Mouse (Mus musculus): Measurements from ENCODE around the gene Irf2bp1.

The Irf2bp1 gene

DNA sequence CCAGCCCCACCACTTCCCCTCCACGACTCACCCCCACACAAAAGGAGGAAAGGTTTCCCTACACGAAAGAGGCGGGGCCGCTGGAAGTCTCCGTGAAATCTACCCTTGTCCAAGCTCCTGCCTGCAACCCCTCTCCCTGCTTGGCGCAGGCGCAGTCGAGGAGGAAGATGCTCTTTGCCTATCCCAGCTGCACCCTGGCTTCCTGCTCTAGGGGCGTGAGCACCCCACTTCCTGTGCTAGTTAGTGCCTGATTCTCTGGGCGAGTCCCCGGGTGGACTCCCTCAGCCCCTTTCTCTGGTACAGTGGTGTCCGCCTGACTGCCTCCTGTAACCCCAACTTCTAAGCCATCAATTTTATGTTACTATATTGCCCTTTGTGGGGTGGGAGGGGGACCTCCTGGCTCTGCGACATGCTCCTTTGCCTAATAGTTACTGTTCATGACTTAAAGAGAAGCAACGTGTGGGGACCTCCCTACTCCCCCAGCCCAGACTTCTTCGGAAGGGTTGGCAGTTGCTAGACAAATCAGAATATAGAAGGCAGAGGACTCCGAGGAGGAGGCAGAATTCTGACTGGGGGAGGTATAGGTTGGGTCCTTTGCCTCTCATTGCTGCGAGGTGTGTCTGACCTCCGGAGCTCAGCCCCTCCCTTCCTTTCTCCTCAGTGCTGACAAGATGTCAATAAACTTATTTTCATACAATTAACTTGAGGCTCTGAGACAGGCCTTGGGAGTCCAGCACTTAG lies 2.6 kb upstream of the Irf2bp1 start:
- peak; percentile 38 for DNase-seq (ENCODE audit: low spot score)

DNA sequence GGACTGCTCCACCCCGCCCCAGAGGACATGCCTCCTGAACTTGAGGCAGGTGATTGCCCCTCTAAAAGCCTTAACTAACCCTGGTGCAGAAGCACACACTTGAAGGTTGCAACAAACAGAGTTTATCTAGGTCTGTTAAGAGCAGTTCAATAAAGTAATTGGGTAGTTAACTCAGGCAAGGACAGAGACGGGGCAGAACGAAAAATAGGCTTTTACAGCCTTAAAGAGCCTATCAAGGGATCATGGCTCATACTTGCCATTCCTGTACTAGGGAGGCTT lies 2.1 kb upstream of the Irf2bp1 start:
- no peak for DNase-seq (ENCODE audit: low spot score)

DNA sequence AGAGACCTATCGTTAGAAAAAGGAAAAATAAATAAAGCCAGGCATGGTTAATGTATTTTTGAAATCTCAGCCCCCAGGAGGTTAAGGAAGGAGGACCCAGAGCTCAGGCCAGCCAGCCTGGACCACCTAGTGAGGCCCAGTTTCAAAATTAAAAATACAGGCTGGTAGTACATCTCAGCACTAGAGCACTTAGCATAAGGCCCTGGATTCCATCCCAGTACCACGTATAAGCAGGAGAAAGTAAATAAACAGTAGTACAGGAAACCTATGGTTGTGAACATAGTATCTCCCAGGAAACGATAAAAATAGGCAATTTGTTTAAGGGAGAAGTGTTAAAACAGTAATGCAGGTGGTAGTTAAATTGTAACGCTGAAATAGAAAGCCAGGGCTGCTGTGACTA lies 1.7 kb upstream of the Irf2bp1 start:
- no peak for DNase-seq (ENCODE audit: low spot score)

DNA sequence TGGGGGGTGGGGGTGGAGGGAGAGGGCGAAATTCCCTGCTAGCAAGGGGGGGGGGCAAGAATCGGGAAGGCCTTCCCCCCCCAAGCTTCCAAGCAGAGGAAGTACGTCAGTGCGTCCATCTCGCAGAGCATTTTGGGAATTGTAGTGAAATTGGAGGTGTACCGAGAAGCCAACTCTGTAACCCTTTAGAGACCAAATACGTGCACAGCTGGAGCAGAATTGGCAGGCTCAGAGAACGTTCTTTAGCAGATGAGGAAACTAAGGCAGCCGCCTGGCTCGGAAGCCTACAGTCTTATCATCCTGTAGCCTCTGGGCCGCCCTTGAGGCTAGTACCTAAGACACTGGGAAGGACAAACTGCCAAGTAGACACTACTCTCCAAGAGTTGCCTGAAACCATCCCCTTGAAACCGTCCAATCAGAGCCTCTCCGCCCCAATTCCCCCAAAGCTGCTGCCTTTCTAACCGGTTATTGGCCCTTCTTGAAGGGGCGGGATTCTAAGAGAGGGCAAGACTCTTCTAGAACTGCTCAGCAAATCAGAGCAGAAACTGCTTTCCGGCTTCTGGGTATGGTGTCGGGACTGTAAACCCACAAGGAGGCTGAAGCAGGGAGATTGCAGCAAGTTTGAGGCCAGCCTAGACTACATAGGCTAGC lies 871 bp upstream of the Irf2bp1 start:
- peak; percentile 89 for DNase-seq (ENCODE audit: low spot score)

DNA sequence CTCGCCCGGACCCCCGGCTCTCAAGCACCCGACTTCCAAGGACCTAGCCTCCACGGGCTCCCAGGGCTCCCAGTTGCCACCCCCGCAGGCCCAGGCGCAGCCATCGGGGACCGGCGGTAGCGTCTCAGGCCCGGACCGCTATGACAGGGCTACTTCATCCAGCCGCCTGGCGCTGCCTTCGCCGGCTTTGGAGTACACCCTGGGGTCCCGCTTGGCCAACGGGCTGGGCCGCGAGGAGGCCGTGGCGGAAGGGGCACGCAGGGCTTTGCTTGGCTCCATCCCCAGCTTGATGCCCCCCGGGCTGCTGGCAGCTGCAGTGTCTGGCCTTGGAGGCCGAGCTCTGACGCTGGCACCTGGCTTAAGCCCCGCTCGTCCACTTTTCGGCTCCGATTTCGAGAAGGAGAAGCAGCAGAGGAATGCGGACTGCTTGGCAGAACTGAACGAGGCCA lies 811 bp downstream of the Irf2bp1 start:
- DNase-seq (ENCODE audit: low spot score): no peak

DNA sequence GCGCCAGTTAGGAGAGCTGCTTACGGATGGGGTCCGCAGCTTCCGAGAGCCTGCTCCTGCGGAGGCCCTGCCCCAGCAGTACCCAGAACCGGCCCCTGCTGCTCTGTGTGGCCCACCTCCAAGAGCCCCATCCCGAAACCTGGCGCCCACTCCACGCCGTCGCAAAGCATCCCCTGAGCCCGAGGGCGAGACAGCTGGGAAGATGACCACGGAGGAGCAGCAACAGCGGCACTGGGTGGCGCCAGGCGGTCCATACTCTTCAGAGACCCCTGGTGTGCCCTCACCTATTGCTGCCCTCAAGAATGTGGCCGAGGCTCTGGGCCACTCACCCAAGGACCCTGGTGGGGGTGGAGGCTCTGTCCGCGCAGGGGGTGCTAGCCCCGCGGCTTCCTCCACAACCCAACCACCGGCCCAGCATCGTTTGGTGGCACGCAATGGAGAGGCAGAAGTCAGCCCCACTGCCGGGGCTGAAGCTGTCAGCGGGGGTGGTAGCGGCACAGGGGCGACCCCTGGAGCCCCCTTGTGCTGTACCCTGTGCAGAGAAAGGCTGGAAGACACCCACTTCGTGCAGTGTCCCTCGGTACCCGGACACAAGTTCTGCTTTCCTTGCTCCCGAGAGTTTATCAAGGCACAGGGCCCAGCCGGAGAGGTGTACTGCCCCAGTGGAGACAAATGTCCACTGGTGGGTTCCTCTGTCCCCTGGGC lies 1.7 kb downstream of the Irf2bp1 start:
- no peak for DNase-seq (ENCODE audit: low spot score)

DNA sequence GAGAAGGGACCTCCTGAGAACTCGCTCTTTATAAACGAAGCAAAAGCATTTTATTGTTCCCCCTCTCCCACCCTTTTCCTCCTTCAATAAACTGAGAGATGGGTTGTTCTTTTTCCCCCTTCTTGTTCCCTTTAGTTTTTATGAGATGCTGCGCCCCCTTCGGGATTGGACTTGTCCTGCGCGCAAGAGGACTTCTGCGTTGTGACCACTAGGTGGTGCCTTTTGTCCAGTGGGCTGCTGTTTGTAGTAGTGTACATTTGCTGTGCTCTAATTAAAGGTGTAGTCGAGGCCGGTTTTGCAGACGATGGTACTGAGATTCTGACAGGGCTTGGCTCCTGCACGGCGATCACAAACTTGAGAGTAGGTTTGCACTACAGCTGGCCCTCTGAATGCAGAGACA lies 2.6 kb downstream of the Irf2bp1 start:
- peak; percentile 86 for DNase-seq (ENCODE audit: low spot score)

DNA sequence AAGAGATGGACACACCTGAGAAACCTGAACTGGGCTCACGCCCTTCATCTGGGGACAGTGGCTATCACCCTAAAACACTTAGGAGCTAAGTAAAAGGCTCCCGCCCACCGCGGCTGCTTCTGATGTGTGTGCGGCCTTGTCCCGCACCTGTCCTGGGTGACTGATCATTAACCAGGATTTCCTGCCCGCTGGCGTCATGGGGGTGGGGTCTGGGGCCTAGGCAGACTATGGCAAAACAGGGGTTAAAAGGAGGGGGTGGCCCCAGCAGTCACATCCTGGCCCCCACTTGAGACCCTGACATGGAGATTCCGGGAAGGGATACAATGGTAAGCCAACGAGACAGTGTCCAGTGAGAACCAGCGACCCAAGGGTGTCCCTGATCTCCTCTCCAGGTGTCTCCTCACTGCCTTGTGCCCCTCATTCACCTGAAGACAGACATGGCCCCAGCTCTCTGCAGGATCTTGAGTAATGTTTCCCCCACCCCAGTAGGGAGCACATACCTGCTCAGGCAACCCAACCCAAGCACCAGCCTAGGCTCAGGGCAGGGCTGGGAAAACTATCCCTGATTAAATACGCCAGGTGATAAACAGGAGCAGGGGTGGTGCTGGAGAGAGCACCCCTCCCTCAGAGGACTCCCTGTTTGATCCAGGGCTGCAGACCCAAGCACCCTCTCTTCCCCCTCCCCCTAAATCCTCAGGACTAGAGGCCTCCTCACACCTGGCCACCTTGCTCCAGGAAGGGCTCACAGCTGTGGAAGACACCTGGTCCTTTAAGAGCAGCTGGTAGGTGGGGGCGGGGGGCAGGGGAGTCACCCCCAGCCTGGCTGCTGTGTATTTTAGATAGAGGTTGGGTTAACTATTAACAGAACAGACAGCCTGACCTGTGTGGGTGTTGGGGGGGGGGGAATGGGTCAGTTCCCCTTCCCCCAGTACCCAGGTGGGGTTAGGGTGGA lies 3.5 kb downstream of the Irf2bp1 start:
- peak; percentile 89 for DNase-seq (ENCODE audit: low spot score)

DNA sequence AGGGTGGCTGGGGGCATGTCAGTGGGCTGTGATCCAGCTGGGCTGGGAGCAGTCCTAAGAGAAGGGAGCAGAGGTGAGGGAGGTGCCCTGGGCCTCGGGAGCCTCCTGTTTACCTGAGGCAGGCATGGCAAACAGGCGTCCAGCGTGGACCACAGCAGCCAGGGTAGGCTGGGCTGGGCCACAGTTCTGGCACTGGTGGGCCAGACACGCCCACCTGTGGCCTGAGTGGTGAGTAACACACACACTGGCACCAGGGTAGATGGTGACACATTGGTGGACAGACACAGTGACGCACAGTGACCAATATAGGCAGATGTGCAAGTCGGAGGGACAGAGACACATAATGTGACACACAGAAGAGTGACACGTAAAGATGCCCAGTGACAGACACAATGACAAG lies 6.7 kb downstream of the Irf2bp1 start:
- DNase-seq (ENCODE audit: low spot score): no peak

DNA sequence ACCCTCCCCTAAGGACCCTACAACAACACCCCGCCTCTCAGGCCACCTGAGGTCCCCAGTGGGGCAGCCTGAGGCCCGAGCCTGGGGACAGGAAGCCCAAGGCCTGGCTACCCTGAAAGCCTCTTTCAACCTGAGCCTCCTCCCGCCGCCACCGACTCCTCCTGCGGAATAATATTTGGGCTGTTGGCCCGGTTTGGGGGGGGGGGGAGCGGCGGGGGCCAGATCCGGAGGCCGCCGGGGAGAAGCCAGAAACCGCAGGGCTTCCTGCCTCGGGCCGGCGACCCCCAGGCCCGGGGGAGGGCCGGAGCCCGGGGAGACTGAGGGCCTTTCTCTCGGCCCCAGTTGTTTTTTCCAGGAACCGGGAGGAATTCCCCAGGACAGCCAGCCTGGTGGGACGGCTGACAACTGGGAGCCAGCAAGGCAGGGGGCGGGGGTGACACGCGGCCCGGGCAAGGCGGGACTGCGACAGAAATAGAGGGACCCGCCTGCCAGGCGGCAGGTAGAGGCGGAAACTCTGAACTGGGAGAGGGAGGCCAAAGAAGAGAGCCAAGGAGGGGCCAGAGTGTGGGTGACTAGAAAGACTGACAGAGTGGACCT lies 8.3 kb downstream of the Irf2bp1 start:
- peak; percentile 81 for DNase-seq (ENCODE audit: low spot score)

DNA sequence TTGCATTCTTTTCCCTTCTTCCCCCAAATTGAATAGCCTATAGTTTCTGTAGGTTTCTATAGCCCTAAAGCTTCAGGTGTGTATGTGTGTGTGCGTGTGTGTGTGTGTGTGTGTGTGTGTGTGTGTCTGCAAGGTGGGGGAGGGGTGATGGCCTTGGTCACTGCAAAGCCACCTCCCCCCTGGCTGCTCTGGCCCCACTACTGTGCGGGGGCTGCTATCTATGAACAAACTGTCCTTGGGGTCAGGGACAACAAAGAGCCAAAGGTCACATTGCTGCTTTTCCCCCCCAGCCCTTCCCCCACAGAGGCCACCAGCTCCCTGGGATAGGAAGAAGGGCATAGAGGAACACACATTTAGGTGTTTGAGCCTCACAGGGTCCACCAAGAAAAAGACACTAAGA lies 9.0 kb downstream of the Irf2bp1 start:
- DNase-seq (ENCODE audit: low spot score): peak; percentile 85

DNA sequence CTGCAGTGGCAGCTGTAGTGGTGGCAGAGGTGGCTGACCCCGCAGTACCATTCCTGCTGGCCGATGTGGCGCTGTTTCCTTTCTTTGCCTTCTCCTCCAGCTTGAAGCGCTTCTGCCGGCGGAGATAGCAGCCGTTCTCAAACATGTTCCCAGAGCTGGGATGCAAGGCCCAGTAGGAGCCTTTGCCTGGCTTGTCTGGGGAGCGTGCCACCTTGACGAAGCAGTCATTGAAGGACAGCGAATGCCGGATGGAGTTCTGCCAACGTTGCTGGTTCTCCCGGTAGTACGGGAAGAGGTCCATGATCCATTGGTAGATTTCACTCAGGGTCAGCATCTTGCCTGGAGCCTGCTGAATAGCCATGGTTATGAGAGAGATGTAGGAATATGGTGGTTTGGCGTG lies 10.6 kb downstream of the Irf2bp1 start:
- no peak for DNase-seq (ENCODE audit: low spot score)

DNA sequence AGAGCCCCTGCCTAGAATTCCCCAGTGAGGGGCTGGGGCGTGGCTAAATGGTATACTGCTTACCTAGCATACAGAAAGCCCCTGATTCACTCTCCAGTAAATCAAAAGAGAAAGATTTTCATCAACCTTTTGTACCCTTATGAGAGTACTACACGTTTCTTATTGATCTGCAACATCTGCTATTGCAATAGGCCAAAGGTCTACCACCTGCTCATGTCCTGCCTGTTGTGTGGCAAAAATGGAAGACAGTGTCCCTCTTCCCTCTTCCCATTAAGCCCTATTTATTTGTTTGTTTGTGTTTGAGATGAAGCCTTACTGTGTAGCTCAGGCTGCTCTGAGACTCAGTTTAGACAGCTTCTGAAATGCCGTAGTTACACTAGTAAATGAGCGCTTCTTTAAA lies 12.2 kb downstream of the Irf2bp1 start:
- DNase-seq (ENCODE audit: low spot score): no peak

DNA sequence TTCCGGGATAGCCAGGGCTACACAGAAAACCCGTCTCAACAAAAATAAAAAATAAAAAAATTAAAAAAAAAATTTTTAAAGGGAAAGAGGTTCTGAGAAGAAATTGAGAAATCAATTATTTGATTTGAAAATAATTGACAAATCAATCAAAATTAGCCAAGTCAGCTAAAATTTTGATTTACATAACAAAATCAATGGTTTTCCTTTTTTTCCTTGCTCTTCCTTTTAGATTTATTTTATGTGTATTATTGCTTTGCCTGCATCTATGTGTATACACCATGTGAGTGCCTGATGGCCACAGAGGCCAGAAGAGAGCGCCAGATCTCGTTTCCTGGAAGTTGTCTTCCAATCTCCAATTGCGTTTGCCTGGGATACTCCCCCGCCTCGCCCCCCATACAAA lies 14.1 kb downstream of the Irf2bp1 start:
- no peak for DNase-seq (ENCODE audit: low spot score)

DNA sequence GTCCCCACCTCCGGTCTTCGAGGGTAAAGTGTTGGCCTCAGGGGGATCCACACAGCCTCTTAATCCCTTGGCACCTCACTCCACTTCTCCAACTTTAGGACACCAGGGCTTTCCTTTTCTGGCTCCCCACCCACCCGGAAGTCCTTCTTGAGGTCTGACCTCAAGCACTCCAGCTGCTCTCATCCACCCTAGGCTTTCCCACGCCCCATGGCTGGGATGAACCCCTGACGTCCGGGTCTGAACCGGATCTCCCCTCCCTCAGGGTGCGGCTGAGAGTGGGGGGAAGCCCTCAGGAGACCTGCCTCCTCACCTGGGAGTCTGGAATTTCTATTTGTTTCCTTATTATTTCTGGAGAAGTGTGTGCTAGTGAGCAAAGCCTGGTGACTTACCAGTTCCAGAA lies 17.2 kb downstream of the Irf2bp1 start:
- DNase-seq (ENCODE audit: low spot score): peak; percentile 29

DNA sequence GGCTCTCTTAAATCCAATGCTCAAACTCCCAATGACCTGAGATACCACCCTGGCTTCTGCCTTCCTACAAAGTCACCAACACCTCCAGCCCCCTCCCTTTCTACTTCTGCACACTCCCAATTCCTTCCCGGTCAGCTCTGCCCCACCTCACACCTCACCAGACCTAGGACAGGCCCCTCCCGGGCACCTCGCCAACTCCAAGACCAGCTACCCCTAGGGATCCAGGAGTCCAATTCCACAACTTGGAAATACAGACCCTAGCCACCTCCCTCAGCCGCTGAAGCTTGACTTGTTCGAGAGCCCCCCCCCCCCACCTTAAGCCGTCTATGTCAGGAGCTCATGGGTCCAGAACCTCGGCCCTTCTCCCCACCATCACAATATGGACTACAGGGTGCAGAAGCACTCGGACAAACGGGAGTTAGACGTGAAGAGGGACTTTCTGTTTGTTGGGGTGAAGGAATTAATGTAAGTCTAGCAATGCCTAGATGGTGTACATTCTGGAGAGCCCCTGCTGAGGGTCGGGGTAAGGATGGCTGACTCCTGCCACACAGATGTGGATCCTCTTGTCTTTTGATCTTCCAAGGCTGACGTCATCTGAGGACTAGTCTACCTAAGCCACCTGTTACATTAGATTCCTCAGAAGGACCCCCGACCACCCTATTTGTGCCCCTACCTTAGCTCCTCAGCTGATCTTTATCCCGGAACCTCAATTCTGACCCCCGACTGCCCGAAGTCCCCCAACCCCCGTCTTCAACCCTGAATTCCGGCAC lies 18.5 kb downstream of the Irf2bp1 start:
- peak; percentile 35 for DNase-seq (ENCODE audit: low spot score)

DNA sequence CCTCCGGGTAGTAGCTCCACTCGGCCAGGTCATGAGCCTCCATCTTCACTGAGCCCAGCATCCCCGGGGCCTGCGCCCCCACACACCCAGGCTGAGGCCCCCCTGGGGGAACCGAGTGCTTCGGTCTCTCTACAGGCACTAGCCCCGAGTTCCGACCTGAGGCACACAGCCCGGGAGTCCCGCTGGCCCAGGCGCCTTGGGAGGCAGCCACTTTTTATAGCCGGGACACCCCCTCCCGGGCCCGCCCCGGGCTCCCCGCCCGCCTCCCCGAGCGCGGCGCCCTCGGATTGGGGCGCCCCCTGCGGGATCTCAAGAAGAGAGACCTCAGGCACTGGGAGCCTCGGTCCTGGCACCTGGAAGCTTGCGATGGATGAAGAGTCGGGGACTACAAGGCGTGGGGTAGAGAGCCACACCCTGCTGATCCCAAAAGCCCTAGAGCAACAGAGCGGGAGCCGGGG lies 19.5 kb downstream of the Irf2bp1 start, which contains the start of gene Foxa3:
TSS of gene Foxa3 (minus strand) at position 182 of the 458 bp plus-strand sequence.
- peak; percentile 83 for DNase-seq (ENCODE audit: low spot score)

DNA sequence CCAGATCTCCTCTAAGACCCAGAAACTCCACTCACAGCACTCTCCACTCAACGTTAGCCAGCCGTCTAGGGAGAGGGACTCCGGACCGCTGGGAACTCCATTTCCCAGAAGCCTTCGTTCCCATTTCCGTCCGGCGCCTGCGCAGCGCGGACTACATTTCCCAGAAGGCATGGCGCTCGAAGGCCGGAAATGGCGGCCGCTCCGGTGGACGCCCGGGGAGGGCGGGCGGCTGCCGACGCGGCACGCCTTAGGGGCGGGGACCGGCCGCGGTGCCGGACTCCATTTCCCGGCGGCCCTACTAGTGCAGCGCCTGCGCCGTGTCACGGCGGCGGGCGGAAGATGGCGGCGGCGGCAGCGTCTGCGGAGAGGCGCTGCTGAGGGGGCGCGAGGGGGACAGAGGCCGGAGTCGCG lies 20.3 kb downstream of the Irf2bp1 start, which contains the start of gene Sympk:
TSS of gene Sympk (plus strand) at position 282 of the 411 bp plus-strand sequence.
- peak; percentile 95 for DNase-seq (ENCODE audit: low spot score)

DNA sequence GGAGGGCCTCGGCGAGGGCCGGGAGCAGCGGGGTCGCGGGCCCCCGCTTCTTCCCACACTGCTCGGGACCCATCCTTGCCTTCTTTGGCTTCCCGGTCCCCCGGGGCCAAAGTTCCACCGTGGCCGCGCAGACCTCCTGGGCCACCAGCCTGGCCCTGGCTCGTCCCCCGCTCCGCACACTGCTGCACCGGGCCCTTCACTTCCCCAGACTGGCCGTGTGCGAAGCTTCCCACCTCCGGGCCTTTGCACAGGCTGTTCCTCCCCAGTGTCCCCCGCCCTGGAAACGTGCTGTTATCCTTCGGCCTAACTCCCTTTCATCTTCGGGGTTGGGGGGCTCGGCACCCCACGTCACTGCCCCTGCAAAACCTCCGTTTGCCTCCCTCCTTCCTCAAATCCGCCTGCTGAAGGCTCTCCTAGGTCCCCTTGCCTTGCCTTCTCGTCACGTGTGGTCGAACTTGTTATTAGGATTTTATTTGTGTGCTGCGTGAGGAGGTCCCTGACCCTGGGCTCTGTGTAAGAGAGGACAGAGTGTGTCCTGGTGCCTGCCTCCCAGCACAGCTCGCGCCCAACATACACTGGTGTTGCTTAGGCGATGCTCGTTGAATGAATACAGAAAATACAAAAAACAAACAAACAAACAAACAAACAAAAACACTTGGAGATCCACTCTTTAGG lies 20.9 kb downstream of the Irf2bp1 start:
- DNase-seq (ENCODE audit: low spot score): no peak

DNA sequence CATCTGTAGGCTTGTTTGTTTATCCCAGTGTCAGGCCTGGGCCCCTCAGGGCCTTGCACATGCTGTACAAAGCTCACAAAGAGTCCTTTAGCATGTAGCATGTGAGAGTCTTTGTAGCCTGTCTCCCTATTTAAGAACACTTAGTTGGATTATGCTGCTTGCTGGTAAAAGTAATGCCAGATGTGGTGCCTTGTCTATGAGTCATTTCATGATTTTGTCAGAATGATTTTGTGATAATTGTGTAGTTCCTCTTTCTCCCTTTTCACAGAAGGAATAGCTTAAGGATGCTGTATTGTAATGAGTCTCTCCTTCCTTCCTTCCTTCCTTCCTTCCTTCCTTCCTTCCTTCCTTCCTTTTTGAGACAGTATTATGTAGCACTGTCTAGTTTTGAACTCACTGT lies 24.2 kb downstream of the Irf2bp1 start:
- DNase-seq (ENCODE audit: low spot score): no peak

All from yolk sac, embryonic 10.5 days (tissue).